Mouse (Mus musculus) heart, postnatal 14 days (tissue): ENCODE data around the gene Gm382. TPM values are rescaled to one million over a fixed set of nuclear protein-coding genes. Genes with fewer than 3 reads are reported as not detected.

Experiments
- DNase-seq, 2 experiments: peaks; one replicate each; pipeline ENCODE4 v3.0.0; 2021 to 2022
- intact Hi-C: fragments of 180-260 bp; cut with DNase I; formaldehyde crosslinking; loops from one replicate; pipeline ENCODE4 v1.15.1; 2025
- long read RNA-seq, 2 experiments: library from polyadenylated mRNA; stranded (forward); transcript quantifications; one replicate each; pipeline ENCODE4 v2.0.0; 2021
- total RNA-seq, 2 experiments: library from RNA; stranded (reverse); gene quantifications; 2 replicates each; pipeline ENCODE4 v1.2.3; 2021

Gene Gm382
- not detected for total RNA-seq
- long read RNA-seq, experiment 1 = 0 reads
- long read RNA-seq, experiment 2 = 0 reads

DNA sequence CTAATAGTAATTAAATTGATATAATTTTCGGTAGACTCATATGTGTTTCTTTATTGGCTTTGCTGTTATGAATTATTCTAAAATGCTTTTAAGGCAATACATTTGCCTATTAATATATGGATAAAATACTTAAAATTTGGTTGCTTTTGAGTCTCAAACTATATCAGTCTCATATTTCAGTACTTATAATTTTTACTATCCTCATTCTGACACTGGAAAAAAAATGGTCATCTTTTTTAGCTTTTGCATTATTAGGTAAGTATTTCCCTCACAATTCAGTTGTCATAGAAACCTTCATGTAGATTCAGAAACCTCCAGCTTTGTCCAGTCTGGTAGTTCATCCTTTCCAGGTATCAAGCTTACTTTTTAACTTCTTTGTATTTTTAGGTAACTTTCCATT is at the start of gene Gm382:
TSS of gene Gm382 (plus strand) at position 301 of the 400 bp plus-strand sequence.
- DNase-seq = no peak
- intact Hi-C loops = no loop called here

DNA sequence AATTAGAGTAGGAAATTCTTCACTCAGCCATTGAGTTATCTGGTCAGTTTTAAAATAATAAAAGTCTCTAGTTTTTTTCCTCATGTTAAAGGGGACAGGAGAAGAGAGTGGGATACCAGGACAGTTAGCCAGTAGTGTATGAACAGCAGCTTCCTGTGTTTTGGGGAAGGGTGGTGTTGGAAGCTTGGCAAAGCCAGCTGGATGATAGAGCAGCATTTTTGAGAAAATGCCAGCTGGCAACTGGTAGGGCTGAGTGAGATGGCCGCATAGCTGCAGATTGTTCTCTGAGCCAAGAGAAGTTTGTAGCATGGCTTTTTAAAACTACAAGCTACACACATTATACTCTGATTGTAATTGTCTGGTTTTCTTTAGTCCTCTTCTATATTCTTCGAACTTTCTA is 30.4 kb downstream of the Gm382 start:
- peak in 1 of 2 experiments; percentile 4 for DNase-seq
- intact Hi-C loops = no loop called here

DNA sequence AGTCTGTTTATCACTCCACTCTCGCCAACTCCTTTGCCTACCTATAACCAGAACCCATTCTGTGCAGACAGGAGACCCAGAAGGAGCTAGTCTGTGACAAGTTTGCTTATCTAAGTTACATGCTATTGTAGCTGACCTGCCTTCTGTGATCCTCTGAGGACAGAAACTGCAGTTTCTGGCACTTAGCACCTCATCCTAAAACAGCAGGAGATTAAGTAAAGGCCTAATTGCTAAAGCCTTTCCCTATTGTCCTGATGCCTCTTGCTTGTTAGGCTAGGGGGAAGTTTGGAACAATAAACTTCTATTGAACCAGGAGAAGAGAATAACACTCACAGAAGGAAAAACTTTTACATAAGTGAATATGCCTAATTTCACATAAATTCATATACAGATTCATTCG is 51.5 kb downstream of the Gm382 start:
- intact Hi-C loops = no loop called here

DNA sequence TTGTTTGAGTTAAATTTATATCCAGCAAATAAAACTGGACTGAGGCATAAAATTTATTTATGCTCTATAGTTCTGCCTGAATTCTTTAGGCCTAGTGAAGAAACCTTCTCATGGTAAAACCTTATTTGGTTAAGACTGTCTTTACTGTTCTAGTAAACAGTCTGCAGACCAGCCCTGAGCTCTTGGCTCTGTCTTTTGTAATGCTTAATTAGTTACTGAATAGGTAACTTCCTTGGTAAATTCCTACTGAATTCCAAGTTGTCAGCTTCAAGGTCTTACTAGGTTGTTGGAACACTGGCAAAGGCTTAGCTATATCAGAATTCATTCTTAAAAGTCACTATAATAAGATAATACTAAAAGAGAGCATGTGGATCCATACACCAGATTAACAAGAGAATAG is 53.3 kb downstream of the Gm382 start:
- intact Hi-C loops = no loop called here
- no peak for DNase-seq

More for the DNA sequence above, 51.5 kb downstream of the Gm382 start:
- no peak for DNase-seq

GRCm38 (mm10) chrX:127093961-127094360 is 54.2 kb downstream of the Gm382 start:
- DNase-seq = no peak
- intact Hi-C loops = no loop called here

DNA sequence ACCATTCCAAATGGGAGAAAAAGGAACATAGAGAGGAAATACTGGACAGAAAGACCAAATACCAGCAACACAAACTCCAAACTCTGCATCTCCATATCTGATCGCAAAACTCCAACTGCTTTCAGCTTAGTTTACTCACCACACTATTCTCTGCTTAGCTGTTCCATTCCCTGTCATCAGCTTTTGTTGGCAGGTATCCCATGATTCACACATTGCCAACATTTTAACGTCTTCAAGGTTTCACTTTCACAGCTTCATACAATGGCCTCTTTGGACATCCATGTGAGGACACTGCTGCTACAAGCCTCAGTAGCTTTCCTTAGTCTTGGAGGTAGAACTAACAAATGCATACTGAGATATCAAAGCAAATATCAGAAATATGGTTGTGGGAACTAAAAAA is 64.6 kb downstream of the Gm382 start:
- intact Hi-C loops = no loop called here
- no peak for DNase-seq

Other genes starting within 250 kb of the Gm382 start
- not detected for gene 4932411N23Rik, start 224.1 kb upstream of the Gm382 start, total RNA-seq